Mouse (Mus musculus) forebrain, embryonic 11.5 days (tissue): ENCODE data around the gene Nfatc2ip. TPM values are rescaled to one million over a fixed set of nuclear protein-coding genes. Genes with fewer than 3 reads are reported as not detected.

Experiments used
- ATAC-seq: fragments of 200-750 bp; cut with Nextera tagmentation; replicated peaks from 2 replicates; pipeline ENCODE4 v1.8.0; 2017; ENCODE audit warnings: moderate TSS enrichment; ENCODE audit not compliant: low FRiP score
- DNase-seq: peaks from one replicate; pipeline ENCODE4 v3.0.0-alpha.2; 2017; ENCODE audit warnings: low spot score
- H3K27ac ChIP-seq: fragments of 300-500 bp; sonication (generic); 2 replicates; pipeline ENCODE4 v1.5.1; 2014; ENCODE audit warnings: low read depth, low read length
- H3K27me3 ChIP-seq: fragments of 300-500 bp; sonication (generic); 2 replicates; pipeline ENCODE4 v1.6.1; 2014; ENCODE audit warnings: mild to moderate bottlenecking, low read length, mixed read lengths; ENCODE audit not compliant: control insufficient read depth, insufficient read depth
- H3K36me3 ChIP-seq: fragments of 300-500 bp; sonication (generic); 2 replicates; pipeline ENCODE4 v1.6.1; 2014; ENCODE audit warnings: mild to moderate bottlenecking, low read length, moderate library complexity, mixed read lengths; ENCODE audit not compliant: control insufficient read depth, insufficient read depth
- H3K4me1 ChIP-seq: fragments of 300-500 bp; sonication (generic); replicated peaks from 2 replicates; pipeline ENCODE4 v1.6.1; 2014; ENCODE audit warnings: low read length, mixed read lengths; ENCODE audit not compliant: control insufficient read depth, insufficient read depth
- H3K4me2 ChIP-seq: fragments of 300-500 bp; sonication (generic); 2 replicates; pipeline ENCODE4 v1.6.1; 2014; ENCODE audit warnings: low read depth, mild to moderate bottlenecking, low read length, moderate library complexity, mixed read lengths; ENCODE audit not compliant: severe bottlenecking
- H3K4me3 ChIP-seq: fragments of 300-500 bp; sonication (generic); 2 replicates; pipeline ENCODE4 v1.5.1; 2014; ENCODE audit warnings: low read depth, low read length
- H3K9ac ChIP-seq: fragments of 300-500 bp; sonication (generic); 2 replicates; pipeline ENCODE4 v1.6.1; 2014; ENCODE audit warnings: low read length
- H3K9me3 ChIP-seq: fragments of 300-500 bp; sonication (generic); 2 replicates; pipeline ENCODE4 v1.6.1; 2016; ENCODE audit warnings: low read length, mixed read lengths; ENCODE audit not compliant: control insufficient read depth
- WGBS: fragments of 180-500 bp; shearing (Covaris S2); extraction: QIAGEN DNeasy Blood & Tissue Kit; methylation state at CpG from one replicate; pipeline ENCODE4 v1.1.7; 2014; 5-methylcytosine and 5-hydroxymethylcytosine counted together
- polyA plus RNA-seq: library from polyadenylated mRNA; unstranded; fragments of >200 nt; fragmentation: Nextera tagmentation; extraction: Ambion mirVana; gene quantifications from 2 replicates; pipeline ENCODE4 v1.2.1, GENCODE M21; 2014

Gene Nfatc2ip
- polyA plus RNA-seq, 1 experiment from 2014 or later: 3.6 TPM

DNA sequence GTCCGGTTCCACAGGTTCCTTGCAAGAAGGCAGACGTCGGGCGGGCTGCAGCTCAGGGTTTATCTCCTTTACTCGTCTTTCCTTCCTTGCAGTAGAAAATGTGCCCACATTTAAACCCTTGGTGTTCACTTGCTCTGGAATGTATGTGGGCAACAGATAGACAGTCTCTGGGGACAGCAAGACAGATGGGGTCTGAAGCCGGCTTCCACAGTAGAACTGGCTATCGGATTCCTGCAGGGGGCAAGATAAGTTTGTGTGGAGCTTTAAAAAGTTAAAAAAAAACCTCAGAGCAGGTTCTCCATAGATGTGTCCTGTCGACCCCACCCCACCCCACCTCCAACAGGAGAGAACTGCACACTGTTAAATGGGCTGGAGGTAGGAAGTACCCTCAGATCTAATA lies 48.2 kb downstream of the Nfatc2ip start:
- H3K27me3 ChIP-seq: no peaks in the 10 kb centered on the region
- no peak overlapping the region for H3K4me3 ChIP-seq
- no peaks in the 10 kb centered on the region for H3K36me3 ChIP-seq
- H3K4me1 ChIP-seq: no peaks in the 10 kb centered on the region
- no peaks in the 10 kb centered on the region for H3K9me3 ChIP-seq
- H3K4me2 ChIP-seq: no peak overlapping the region
- peak; percentile 28 for DNase-seq
- WGBS: 77% methylated on average over 8 of the region's 8 CpGs
- H3K9ac ChIP-seq: no peak overlapping the region
- no peak overlapping the region for H3K27ac ChIP-seq
- no peak for ATAC-seq

DNA sequence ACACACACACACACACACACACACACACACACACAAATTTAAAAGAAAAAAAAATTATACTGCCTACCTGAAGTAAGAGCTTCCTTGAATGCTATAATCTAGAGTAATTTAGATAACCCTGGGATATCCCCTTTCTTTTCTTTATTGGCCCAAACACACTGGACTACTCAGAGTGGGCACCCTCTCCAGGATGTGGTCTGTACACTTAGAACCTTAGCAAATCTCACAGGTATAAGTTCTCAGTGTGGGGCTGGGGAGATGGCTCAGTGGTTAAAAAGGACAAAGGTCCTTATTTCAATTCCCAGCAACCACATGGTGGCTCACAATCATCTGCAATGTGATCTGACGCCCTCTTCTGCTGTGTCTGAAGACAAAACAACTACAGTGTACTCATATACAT lies 49.4 kb downstream of the Nfatc2ip start:
- H3K27me3 ChIP-seq: no peaks in the 10 kb centered on the region
- no peak overlapping the region for H3K27ac ChIP-seq
- H3K36me3 ChIP-seq: no peaks in the 10 kb centered on the region
- H3K9me3 ChIP-seq: no peaks in the 10 kb centered on the region
- H3K4me2 ChIP-seq: no peak overlapping the region
- no peak for ATAC-seq
- no peak overlapping the region for H3K9ac ChIP-seq
- no peak overlapping the region for H3K4me3 ChIP-seq
- no peak for DNase-seq
- no peaks in the 10 kb centered on the region for H3K4me1 ChIP-seq
- 54% methylated on average over 1 of the region's 1 CpGs for WGBS

DNA sequence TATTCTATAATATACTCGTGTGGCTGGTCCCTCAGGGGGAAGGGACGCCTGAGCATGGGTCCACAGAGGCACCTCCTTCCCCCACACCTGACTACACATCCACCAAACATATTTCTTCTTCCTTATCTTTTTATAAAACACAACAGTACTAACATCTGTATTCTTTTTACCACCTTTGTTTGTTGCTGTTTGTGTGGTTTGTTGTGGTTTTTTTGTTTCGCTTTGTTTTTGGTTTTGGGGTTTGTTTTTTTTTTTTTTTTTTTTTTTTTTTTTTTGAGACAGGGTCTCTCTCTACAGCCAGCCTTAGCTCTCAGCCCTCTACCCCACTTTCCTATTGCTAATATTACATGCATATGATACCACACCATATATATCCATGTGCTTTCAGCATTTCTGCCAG lies 50.6 kb downstream of the Nfatc2ip start:
- H3K9ac ChIP-seq: no peak overlapping the region
- WGBS: 53% methylated on average over 3 of the region's 3 CpGs
- no peaks in the 10 kb centered on the region for H3K4me1 ChIP-seq
- H3K4me2 ChIP-seq: no peak overlapping the region
- DNase-seq: no peak
- ATAC-seq: no peak
- no peaks in the 10 kb centered on the region for H3K36me3 ChIP-seq
- no peaks in the 10 kb centered on the region for H3K27me3 ChIP-seq
- no peaks in the 10 kb centered on the region for H3K9me3 ChIP-seq
- no peak overlapping the region for H3K27ac ChIP-seq
- H3K4me3 ChIP-seq: no peak overlapping the region

DNA sequence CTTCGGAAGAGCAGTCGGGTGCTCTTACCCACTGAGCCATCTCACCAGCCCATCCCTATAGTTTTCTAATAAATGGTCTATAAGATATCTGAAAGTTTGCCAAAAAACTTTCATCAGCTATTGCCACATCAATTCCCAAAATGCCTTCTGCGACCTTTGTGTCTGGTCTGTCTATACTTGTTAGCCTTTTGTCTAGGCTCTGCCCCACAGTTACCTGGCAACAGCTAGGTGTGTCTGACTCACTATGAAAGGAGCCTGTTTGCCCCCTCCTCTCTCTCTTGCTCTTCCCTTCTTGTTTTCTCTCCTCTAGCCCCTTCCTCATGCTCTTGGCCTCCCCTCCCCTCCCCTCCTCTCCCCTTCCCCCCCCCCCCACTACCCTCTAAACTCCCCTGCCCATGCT lies 51.0 kb downstream of the Nfatc2ip start:
- H3K27ac ChIP-seq: no peak overlapping the region
- H3K4me3 ChIP-seq: no peak overlapping the region
- H3K4me1 ChIP-seq: no peaks in the 10 kb centered on the region
- 78% methylated on average over 3 of the region's 3 CpGs for WGBS
- H3K4me2 ChIP-seq: no peak overlapping the region
- H3K9me3 ChIP-seq: no peaks in the 10 kb centered on the region
- no peaks in the 10 kb centered on the region for H3K27me3 ChIP-seq
- ATAC-seq (no peak), DNase-seq (peak; percentile 25)
- H3K9ac ChIP-seq: no peak overlapping the region
- H3K36me3 ChIP-seq: no peaks in the 10 kb centered on the region

DNA sequence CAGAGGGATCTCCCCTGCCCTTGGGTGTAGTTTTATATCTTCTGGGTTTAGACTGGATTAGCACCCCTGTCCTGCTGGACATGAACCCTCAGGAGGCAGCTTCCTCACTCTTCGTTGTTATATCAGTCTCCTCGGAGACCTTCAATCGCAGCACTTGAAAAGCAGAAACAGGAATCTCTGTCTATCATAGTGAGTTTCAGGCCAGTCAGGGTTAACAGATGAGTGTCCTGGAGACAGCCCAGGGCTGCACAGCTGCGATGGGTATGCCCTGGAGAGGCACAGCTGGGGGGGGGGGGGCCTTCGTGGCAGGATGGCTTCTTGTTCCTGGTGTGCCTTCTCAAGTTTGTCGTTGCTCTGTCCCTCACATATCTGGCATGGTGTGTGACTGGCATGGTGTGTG lies 55.6 kb downstream of the Nfatc2ip start:
- no peak overlapping the region for H3K9ac ChIP-seq
- WGBS: 65% methylated on average over 6 of the region's 6 CpGs
- no peak overlapping the region for H3K4me3 ChIP-seq
- H3K27me3 ChIP-seq: no peaks in the 10 kb centered on the region
- no peak for ATAC-seq
- no peaks in the 10 kb centered on the region for H3K4me1 ChIP-seq
- no peaks in the 10 kb centered on the region for H3K36me3 ChIP-seq
- H3K4me2 ChIP-seq: no peak overlapping the region
- no peaks in the 10 kb centered on the region for H3K9me3 ChIP-seq
- H3K27ac ChIP-seq: no peak overlapping the region
- DNase-seq: peak; percentile 30

DNA sequence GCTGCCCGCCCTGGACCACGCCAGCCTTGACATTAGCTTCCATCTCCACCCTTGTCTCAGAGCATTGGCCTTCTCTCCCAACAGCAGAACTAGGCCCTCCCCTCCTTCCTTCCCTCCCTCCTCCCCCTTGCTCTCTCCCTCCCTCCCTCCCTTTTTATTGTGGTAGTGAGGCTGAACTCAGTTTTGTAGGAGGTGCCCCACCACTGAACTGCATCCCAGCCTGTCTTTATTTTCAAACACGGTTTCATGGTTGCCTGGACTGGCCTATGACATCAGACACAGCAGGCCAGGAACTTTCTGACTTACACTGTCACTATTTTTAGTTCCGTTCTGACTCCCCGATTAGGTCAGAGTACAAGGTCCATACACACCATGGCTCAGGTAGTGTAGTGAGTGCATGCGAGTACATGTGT lies 56.3 kb downstream of the Nfatc2ip start:
- Histone ChIP-seq H3K4me1 (no peaks in the 10 kb centered on the region), H3K9me3 (no peaks in the 10 kb centered on the region), H3K27me3 (no peaks in the 10 kb centered on the region), H3K4me3 (no peak overlapping the region), H3K36me3 (no peaks in the 10 kb centered on the region), H3K4me2 (no peak overlapping the region), H3K9ac (no peak overlapping the region), H3K27ac (no peak overlapping the region)
- DNase-seq (no peak), ATAC-seq (no peak)
- 82% methylated on average over 6 of the region's 6 CpGs for WGBS

DNA sequence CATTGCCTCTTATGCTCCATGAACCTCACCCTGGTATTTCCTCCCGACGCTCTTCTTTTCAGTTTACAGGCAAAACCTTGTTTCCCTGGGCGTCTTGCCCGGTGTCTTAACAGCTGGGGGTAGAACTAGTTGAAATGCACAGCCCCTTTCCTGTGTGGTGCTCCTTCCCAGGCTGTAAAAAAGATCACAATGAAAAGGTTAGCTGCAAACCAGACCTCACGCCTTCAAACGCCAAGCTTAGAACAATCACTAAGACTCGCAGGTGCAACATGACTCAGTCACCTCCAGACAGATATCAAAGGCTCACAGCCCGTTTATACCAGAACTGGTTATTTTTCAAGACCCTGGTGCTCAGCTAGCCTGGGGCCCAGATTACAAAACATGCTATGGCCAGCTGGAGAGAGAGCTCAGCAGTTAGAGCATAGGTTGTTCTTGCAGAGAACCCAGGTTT lies 57.0 kb downstream of the Nfatc2ip start:
- Histone ChIP-seq H3K36me3 (no peaks in the 10 kb centered on the region), H3K4me3 (no peak overlapping the region), H3K4me2 (no peak overlapping the region), H3K9me3 (no peaks in the 10 kb centered on the region), H3K4me1 (no peaks in the 10 kb centered on the region), H3K9ac (no peak overlapping the region), H3K27me3 (no peaks in the 10 kb centered on the region), H3K27ac (no peak overlapping the region)
- DNase-seq (peak; percentile 18), ATAC-seq (no peak)
- WGBS: 89% methylated on average over 8 of the region's 8 CpGs

DNA sequence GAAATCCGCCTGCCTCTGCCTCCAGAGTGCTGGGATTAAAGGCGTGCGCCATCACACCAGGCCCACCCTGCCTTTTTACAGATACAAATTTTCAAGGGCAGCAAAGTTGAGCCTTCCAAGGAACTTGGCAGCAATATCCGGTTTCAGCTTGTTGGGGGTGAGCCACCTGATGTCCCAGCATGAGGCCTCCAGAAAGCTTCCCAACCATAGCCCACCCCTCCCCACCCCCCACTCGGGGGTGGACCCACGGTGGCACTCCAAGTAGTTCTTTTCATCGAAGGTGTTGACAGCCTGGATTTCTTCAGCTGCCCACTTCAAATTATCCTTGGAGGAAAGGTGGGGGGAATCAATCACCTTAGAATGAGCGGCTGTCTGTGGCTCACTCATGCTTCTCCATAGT lies 57.6 kb downstream of the Nfatc2ip start:
- H3K4me2 ChIP-seq: no peak overlapping the region
- ATAC-seq: no peak
- no peaks in the 10 kb centered on the region for H3K36me3 ChIP-seq
- peak; percentile 33 for DNase-seq
- no peak overlapping the region for H3K9ac ChIP-seq
- H3K27me3 ChIP-seq: no peaks in the 10 kb centered on the region
- H3K4me3 ChIP-seq: no peak overlapping the region
- no peaks in the 10 kb centered on the region for H3K9me3 ChIP-seq
- H3K27ac ChIP-seq: no peak overlapping the region
- WGBS: 85% methylated on average over 8 of the region's 8 CpGs
- H3K4me1 ChIP-seq: no peaks in the 10 kb centered on the region

DNA sequence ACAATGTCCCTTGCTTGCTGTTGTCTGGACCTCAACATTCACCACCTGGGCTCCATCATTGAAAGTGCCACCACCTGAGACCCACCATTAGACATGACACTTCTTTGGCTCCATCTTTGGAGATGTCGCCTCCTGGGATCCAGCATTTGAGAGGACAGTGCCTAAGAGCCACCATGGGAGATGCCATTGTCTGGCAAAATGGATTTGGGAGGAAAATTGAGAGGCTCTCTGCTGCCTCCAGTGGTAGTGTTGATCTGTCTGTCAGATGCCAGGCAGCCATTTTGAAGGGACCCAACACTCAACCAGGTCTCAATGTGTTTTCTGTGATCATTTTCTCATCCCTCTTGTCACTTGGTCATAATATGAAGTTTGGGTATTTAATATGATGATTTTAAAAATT lies 61.0 kb downstream of the Nfatc2ip start:
- H3K27ac ChIP-seq: no peak overlapping the region
- no peaks in the 10 kb centered on the region for H3K9me3 ChIP-seq
- WGBS: 83% methylated on average over 1 of the region's 1 CpGs
- no peaks in the 10 kb centered on the region for H3K4me1 ChIP-seq
- H3K36me3 ChIP-seq: no peaks in the 10 kb centered on the region
- ATAC-seq (no peak), DNase-seq (peak; percentile 36)
- no peak overlapping the region for H3K4me2 ChIP-seq
- no peak overlapping the region for H3K9ac ChIP-seq
- H3K27me3 ChIP-seq: no peaks in the 10 kb centered on the region
- H3K4me3 ChIP-seq: no peak overlapping the region
